Mouse (Mus musculus) adrenal gland, postnatal 0 days (tissue): ENCODE results near the gene Agr2. TPM values are rescaled to one million over a fixed set of nuclear protein-coding genes. Genes with fewer than 3 reads are reported as not detected.

ENCODE experiments used
- polyA plus RNA-seq: library from polyadenylated mRNA; unstranded; fragments of >200 nt; fragmentation: Nextera tagmentation; extraction: Ambion mirVana; gene quantifications from 2 replicates; pipeline ENCODE4 v1.2.1, GENCODE M21; 2015

Gene Agr2
- 0.40 and 5.7 TPM in 2 replicates for polyA plus RNA-seq

DNA sequence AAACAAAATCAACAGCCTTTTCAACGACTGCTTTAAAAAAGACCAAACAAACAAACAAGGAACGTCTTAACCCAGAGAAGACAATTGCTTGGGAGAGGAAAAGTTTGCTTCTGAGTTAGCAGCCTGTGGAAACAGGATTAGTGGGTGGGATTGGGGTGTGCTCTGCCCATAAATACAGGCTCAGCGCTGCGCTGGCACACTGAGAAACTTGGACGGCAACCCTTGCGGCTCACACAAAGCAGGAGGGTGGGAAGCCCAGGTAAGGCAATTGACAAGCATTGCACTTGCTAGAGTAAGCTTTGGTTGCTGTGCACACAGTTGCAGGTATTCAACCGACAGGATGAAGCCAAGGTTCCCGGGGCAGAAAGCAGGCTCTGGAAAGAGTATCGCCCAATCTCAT lies at the start of gene Agr2:
TSS of gene Agr2 (plus strand) at position 197 of the 400 bp plus-strand sequence.

DNA sequence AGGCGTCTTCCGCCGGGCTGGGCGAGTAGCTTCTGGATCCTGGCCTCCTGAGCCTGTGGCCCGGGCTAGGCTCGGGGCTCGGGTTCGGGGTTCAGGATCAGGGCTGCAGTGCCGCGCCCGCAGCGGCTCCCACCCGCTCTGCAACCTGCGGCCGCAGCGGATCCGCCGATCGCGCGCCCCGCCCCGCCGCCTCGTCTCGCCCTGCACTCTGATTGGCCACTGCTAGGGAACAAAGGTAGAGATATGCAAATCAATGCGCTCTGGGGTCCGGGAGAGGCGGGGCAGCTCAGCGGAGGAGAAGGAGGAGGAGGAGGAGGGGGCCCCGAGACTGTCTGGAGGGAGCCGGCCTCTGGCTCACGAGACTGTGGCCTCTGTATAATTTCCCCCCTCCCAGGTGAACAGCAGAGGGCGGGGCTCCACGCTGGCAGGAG lies 49.7 kb downstream of the Agr2 start, which contains the start of gene Tspan13:
TSS of gene Tspan13 (minus strand) at position 153 of the 431 bp plus-strand sequence.

Other genes with a start within 250 kb of the Agr2 start
- gene Agr3, start 67.3 kb upstream of the Agr2 start, polyA plus RNA-seq: not detected in 2 replicates
- 55.0 and 73.1 TPM in 2 replicates for gene Tspan13, start 49.6 kb downstream of the Agr2 start, polyA plus RNA-seq
- 28.4 and 35.7 TPM in 2 replicates for gene Ankmy2, start 164.2 kb downstream of the Agr2 start, polyA plus RNA-seq
- 57.0 and 65.1 TPM in 2 replicates for gene Bzw2, start 165.2 kb downstream of the Agr2 start, polyA plus RNA-seq